Mouse (Mus musculus): ENCODE measurements around the gene Mthfs.
A peak's percentile ranks its signal among the peaks of the same experiment; 100 is the strongest.
"Not testable (repeated sequence)": the region's sequence is repeated elsewhere in the genome, so short reads cannot be mapped to it uniquely, and the experiment has no call there.

Gene Mthfs

DNA sequence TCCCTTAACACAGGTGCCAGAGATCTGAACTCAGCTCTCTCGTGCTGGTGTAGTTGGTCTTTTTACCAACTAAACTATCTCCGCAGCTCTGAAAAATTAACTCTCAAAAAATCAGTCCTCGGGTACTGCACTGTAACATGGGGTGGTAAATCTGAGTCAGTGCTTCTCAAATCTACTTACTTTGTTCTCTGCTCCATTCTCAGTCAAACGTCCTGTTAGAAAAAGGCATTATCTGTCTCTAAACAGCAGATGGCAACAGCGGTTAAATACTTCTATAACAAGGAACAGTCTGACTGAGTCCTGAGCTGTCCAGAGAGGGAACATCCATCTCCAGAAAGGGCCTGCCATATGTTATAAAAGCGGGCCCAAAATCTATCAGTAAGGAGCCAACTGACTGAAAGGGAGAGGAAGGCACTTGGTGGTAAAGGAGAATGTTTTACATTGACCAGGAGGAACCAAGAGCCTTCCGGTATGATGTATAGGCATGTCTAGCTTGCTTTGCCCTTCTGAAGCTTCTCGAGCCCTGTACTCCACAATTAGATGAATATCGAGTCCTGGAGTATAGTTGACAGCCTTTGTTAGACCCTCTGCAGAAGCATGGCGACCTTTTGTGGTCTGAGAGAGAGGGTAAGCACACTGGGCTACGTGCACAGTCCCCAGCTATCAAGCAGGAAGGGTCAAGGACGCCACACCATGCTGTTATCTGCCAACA is at the start of gene Mthfs:
Gene Mthfs (plus strand): TSS at position 324 of the 712 bp plus-strand sequence.
- DNase-seq (ENCODE audit: low spot score), result not testable (repeated sequence)

DNA sequence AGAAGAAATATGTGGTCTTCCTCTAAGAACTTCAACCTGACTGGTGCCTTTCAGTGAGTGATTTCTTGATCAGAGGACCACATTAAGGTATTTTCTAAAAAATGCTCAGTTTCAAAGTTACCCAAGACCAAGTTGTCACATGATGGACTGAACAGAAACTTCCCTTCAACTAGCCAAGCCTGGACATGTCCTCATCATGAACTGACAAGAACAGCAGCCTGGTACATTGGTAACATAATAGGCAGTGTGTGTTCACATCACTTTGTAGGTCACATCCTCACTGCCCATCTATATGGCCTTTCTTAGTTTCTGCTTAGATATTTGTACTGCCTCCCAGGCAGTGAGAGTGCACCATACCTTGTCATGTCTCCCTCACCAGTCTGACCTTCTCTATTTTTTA is 37.9 kb upstream of the Mthfs start:
- DNase-seq (ENCODE audit: low spot score), result not testable (repeated sequence)

DNA sequence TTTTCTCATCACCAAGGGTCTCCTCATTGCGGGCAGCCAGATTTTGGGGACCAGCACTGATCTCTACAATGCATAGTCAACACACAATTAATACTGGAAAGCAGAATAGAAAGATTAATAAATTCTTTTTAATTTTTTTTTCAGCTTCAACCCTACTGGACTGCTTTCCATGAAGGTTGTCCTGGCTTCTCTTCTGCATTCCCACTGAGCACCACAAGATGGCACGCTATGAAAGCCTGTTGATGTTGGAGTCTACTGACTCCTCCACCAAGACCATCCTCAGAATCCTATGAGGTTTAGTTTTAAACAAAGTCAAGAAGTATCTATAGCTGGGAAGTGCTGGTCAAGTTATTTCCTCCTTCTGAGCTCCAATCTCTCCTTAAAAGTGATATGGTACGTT is 31.6 kb upstream of the Mthfs start:
- DNase-seq (ENCODE audit: low spot score), result peak; percentile 87

DNA sequence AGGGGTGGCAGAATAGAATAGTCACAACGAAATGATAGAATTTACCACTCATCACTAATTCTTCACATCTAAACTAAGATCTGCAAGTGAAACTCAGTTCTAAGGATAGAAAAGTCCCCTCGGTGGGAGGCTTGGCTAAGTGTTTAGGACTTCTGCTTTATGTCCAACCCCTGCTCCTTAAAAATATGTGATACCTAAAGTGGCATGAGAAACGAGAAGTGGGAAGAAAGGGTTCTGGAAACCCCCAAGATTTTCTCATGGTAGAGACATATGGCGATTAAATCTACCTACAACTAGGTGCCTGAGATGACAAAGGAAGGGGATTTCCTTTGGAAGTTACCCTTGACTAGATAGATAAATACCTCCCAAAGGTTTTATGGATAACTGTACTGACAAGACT is 31.0 kb upstream of the Mthfs start:
- not testable (repeated sequence) for DNase-seq (ENCODE audit: low spot score)

DNA sequence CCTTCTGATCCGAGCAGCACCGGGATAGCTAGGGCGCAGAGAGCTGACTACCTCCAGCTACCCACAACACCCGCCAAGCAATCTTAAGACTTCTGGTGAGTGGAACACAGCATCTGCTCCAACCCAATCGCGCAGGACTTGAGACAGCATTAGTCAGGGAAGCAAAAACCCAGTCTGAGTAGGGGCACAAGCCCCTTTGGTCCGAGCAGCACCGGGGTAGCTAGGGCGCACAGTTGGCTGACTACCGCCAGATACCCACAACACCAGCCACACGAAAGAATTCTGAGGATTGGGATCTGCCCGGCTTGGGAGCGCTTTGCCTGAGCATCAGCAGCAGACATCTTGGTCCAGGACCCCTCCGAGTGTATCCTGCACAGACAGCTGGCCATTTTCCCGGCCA is 23.5 kb upstream of the Mthfs start:
- not testable (repeated sequence) for DNase-seq (ENCODE audit: low spot score)

DNA sequence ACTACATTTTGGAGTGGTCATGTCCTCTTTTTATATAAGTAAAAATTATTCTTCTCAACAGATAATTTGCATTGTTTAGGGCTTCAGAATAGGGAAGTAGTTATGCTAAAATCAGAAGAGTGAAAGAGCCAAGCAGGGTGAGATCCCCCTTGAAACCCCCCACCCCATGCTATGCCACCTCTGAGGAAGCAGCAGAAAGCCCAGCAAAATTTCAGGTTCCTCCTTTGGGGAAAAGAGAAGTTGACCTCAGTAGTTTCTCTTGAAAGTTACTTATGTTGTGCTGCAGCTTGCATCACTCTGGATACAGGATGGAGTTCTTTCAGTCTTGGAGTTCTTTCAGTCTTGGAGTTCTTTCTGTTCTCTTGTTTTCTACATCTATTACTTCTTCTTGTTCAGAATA is 15.0 kb upstream of the Mthfs start:
- DNase-seq (ENCODE audit: low spot score), result not testable (repeated sequence)

DNA sequence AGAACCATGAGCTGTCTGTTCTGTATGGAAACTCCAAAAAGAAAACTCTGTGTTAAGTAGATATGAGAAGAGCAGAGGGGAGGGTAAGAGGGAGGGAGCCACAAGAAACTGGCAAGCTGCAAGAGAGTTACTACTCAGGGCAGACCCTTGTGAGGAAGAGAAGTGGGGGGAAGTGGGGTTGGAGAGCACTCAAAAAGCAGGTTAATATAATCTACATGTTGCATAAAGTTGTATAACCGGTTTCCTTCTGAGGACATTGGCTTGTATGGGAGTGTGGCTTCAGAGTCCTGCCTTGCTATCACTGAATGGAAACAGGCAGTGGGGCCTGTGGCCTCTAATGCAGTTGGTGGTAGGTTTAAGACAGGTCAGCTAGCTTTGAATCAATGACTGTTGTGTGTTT is 13.0 kb upstream of the Mthfs start:
- not testable (repeated sequence) for DNase-seq (ENCODE audit: low spot score)

DNA sequence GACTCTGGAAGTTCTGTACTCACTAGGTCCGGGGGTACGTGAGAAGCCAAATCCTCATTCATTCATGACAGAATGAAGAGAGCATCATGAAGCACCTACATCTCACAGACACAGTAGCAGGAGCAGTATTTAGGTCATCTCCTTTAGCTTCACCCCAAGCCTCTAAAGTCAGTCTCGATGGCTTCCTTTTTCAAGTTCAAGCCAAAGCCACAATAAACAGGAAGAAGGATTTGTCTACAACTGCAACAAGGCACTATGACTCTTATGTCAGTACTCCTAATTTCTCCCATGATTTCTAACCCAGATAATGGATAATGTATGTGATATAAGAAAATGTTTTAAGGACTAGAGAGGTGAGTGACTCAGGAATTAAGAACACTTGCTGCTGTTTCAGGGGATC is 12.1 kb upstream of the Mthfs start:
- not testable (repeated sequence) for DNase-seq (ENCODE audit: low spot score)

DNA sequence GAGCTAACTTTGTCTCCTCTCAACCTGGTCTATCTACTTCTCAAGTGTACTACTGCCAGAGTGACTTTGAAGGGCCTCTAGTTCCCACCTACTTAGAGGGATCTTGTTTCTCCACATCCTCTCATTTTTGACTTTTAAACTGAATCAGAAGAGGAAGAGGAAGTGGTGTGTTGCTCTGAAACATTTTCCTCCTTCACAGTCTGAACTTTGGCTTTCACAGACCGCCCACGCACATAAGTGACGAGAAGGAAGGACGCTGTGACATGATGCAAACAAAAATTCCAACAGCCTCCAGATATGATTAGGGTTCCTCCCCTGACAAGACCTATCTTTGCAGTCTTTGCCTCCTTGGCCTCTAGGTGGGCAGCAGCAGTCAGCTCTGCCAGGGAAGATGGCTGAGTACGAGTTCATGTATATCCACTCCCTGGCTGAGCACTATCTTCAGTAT is 11.5 kb upstream of the Mthfs start, which contains the start of the genes Bcl2a1b and Gm29094:
Gene Bcl2a1b (plus strand): TSS at position 241 of the 448 bp plus-strand sequence.
Gene Gm29094 (plus strand): TSS at position 411 of the 448 bp plus-strand sequence.
- DNase-seq (ENCODE audit: low spot score), result not testable (repeated sequence)

DNA sequence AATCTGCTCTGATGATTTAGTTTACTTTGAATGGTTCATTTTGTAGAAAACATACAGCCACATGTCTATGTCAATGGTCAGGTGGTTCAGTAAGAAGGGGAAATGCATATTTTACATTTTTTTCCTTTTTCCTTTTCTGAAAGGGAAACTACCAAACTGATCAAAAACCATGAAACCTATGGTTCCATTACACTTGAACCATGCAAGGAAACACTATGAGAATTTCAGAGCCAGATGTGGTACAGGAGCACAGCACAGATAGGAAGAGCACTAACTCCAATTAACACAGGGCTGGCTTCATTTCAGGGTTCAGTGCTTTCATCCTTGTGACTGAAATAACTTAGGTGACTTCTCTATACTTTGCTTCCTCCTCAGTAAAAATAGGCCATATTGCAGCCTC is 8.2 kb upstream of the Mthfs start:
- DNase-seq (ENCODE audit: low spot score), result not testable (repeated sequence)

DNA sequence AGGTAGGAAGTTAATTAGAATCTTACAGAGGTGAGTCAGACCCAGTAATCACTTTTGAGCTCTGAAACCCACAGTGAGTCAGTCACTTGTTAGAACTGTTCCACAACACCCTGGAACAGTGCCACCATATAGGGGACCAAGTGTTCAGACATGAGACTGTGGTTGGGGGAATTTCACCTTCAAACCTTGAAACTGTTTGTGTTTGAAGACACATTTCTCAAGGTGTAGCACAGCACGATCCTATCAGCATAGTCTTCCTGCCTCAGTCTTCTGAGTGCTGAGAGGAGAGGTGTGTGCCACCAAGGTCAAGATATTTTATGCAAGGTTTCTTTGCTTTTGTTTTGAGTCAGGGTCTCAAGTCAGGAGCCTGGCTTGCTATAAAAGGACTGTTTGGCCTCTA is 1.5 kb upstream of the Mthfs start:
- DNase-seq (ENCODE audit: low spot score), result not testable (repeated sequence)

DNA sequence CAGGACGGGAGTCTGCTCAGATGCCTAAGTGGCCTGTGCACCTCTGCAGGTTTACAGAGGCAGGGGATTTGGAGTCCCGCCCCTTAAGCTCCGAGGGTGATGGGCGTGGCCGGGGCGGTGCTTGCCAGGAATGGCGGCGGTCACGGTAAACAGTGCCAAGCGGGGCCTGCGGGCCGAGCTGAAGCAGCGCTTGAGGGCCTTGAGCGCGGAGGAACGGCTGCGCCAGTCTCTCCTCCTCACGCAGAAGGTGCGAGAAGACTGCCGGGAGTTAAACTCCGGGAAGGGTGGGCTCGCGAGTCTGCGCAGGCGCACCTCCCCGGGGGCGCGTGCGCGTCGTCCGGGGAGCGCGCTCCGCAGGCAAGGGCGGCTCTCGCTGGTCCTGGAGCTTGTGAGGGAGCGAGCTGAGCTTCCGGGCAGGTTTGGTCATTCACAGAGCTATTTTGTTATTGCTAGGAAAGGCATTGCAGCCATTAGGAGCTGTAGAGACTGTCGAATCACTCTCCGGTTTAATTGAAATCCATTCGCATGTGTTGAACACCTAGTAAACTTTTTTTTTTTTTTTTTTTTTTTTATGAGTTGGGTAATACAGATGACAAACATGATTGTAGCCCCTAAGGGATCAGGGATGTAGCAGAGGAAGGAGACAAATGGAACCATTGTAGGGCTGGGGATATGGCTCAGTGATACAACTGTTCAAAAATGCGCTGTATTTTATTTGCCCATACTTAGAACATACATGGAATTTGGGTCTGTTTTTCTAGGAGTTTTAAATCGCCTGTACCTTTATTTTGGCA is 786 bp downstream of the Mthfs start:
- peak; percentile 89 for DNase-seq (ENCODE audit: low spot score)

DNA sequence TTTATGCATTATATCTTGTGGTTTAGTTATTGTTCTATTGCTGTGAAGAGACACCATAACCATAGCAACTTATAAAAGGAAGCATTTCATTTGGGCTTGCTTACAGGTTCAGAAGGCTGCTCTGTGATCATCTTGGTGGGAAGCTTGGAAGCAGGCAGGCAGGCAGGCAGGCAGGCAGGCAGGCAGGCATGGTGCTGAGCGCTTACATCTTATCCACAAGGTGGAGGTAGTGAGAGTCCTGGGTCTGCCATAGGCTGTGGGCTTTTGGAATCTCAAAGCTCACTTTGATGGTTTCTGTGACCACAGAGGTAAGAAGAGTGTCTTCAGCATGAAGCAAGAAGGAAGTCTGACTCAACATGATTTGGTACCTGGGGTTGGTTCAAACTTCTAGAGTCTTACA is 2.0 kb downstream of the Mthfs start:
- not testable (repeated sequence) for DNase-seq (ENCODE audit: low spot score)

DNA sequence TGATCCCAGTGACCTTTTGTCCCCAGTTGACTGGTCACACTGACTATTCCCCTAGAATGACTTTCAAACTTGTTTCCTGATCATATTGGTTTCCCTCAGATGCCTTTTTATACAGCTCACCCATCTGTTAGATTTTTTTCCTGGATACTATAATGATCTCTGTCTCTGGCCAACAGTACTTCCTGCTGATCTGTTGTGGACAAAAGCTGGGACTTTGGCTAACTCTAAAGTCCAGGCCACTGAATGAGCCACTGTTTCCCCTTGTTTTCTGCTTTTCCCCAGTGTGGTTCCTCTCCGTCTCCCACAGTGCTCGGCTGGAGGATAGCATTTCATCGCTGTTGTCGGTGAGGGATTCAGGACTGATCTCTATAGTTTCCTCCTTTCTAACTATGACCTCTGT is 7.7 kb downstream of the Mthfs start:
- not testable (repeated sequence) for DNase-seq (ENCODE audit: low spot score)

DNA sequence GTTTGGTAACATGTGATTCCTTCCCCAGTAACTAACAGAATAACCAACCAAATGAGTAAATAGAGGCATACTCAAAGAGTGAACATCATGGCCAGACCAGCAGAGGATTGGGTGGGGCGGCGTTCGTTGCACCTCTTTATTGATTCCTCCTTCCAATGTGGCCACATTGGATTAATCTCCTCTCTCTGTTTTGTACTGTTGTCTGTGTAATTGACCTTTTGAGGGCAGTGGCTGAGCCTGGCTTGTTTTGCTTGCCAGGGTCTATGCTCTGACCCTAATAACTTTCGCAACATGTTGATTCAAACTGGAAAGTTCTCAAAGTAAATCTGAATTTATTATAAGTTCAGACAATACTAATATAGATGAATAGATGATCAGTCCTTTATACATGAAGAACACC is 9.2 kb downstream of the Mthfs start:
- DNase-seq (ENCODE audit: low spot score), result not testable (repeated sequence)

DNA sequence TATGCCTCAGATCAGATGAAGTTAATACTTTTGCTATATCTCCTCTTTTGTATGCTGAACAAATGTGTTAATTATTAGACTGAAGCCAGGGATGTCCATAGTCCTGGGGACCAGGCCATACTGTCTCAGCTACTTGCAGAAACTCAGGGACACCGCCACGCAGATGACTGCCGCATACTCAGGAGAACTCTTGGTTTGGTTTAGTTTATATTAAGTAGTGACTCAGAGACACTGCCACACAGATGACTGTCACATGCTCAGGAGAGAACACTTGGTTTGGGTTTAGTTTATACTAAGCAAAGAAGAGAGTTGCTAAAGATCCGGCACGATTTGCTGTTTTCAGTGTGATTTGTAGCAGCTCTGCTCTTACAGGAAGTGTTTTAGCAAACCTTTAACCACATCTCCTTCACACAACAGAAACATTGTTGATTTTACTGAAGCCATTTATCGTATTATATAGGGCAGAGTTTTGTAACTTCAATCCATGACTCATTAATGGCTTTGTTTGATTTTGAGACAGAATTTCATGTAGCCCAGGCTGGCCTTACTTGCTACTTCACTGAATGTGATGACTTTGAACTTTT is 10.3 kb downstream of the Mthfs start:
- DNase-seq (ENCODE audit: low spot score), result not testable (repeated sequence)

DNA sequence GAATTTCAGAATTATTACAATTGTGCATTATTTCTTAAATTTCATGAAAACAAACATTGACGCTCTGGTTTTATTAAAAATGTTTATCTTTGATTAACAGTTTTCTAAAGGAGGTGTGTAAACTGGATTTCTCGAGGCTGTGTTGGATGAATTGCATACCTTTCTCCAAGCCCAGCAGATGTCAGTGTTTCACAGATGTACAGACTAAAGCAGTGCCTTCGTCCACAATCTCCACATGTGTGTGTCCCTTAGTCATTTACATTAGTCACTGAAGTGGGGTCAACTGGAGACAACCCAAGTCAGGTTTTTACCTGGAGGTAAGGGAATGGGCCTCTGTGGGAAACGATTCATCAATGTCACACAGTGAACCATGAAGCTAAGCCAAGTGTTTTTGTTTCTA is 15.6 kb downstream of the Mthfs start:
- DNase-seq (ENCODE audit: low spot score), result no peak

DNA sequence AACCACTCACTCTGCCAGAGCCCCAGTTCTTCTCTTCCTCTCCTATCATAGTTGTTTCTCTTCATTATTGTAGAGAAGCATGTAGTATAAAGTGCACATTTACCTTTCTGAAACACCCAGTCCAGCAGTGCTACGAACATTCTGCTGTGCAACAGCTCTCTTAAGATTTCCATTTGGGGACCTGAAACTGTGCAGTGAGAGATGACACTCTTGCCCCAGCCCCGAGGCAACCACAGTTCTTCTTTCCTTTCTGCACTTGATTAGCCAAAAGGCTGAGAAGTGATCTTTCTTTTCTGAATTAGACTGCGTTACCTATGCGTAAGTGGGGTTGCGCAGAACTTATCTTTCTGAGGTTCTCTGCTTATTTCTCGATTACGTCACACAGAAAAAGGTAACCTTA is 17.6 kb downstream of the Mthfs start:
- no peak for DNase-seq (ENCODE audit: low spot score)

DNA sequence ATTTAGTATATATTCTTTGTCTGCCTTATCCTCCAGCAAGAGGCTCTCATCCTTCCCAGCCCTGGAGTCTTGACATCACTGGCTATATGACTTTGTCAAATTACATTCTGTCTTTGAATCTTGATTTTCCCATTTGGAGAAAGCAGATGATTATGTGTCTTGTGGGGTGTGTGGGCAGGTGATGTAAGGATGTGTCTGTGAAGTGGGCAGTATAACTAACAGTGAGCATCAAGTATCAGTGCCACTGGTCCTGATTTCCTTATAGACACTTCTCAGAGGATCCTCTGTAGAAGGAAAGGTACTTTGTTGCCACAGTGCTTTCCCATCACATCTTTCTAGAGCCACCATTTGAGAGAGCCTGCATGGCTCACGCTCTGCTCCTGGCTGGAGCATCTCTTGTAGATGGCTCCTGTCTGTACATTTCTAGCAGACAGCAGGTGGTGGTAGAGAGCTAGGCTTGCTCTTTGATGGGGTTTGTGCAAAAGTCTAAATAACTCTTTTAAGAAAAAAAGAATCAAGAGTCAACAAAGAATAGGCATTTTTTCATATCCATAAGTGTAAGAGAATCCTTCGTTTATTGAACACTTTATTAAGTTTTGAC is 20.5 kb downstream of the Mthfs start:
- DNase-seq (ENCODE audit: low spot score), result peak; percentile 41

DNA sequence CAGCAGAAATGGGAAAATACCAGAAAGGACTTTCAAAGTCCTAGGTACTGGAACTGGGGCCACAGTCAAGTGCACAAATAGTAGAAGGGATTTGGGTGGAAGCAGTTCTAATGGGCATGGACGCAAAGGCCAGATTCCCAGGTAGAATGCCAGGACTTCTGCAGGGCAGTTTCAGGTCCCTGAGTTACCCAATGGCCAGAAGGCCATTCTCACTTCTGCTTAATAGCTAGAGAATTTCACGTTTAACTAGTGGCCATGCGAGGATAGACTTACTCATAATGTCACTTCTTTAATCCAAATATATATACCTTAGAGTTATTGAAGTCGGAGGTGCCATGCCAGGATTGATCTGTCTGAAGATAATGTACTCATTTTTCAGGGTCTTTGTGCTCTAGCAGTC is 26.7 kb downstream of the Mthfs start:
- DNase-seq (ENCODE audit: low spot score), result not testable (repeated sequence)

DNA sequence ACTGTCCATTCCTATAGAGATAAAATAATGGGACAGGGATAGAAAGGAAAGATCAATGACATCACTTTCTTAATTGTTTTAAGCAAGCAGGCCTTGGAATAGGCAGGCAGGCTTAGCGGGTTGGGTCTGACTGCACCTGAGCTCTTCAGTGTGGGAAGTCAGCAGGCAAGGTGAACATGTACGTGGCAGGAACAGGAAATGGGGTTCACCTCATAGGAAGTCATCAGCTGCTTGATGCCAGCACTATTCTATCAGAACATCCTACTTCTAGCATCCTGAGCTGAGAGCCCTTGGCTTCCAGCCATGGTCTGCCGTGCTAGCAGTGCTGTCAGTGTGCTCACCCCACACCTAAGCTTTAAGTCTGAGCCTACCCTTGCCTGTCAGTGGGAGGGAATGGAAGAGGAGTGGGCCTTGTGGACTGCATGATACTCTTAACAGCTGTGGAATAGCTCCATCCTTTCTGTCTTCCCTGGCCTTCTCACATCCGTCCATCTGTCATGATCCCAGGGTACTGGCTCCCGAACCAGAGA is 28.6 kb downstream of the Mthfs start:
- not testable (repeated sequence) for DNase-seq (ENCODE audit: low spot score)

DNA sequence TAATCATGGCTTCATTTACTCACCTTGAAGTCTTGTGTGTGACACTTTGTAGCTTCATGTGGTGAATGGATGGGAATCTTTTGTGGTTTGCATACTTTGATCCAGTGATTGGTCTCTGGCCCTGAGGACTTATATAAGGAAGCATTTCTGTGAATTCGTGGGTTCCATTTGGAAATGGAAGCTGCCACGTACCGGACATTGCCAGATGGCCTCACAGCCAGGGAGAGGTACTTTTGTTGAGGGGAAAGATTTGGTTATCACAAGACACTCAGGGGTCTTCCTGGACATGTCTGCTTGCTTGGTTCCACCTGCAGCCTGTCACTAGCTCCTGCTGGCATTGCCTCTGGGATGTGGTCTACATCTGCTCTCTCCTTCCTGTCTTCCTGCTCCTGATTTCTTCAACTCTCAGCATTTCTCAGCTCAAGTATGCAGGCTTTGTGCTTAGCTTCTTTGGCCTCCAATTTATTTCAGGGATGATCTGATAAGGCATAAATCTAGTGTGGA is 30.1 kb downstream of the Mthfs start:
- DNase-seq (ENCODE audit: low spot score), result not testable (repeated sequence)
